Mouse (Mus musculus): ENCODE results near the gene Sema3a. TPM values are rescaled to one million over a fixed set of nuclear protein-coding genes. Genes with fewer than 3 reads are reported as not detected.

Sema3a gene
- total RNA-seq, 2 experiments from 2014 or later = 5.7 to 8.1 TPM

- no peak for DNase-seq
These were observed 202.1 kb downstream of the Sema3a start for GRCm38 (mm10) chr5:13327281-13327680.

GRCm38 (mm10) chr5:13331412-13331811 is 206.2 kb downstream of the Sema3a start:
- DNase-seq = no peak

GRCm38 (mm10) chr5:13337665-13338064 is 212.5 kb downstream of the Sema3a start:
- DNase-seq = no peak

- no peak for DNase-seq
These were observed 221.9 kb downstream of the Sema3a start for GRCm38 (mm10) chr5:13347068-13347467.

- DNase-seq = no peak
These were observed 226.4 kb downstream of the Sema3a start for GRCm38 (mm10) chr5:13351611-13352010.

- DNase-seq = no peak
These were observed 227.8 kb downstream of the Sema3a start for GRCm38 (mm10) chr5:13352995-13353394.

- DNase-seq = no peak
These were observed 228.3 kb downstream of the Sema3a start for GRCm38 (mm10) chr5:13353539-13353938.

GRCm38 (mm10) chr5:13354913-13355312 is 229.7 kb downstream of the Sema3a start:
- DNase-seq = no peak

- no peak for DNase-seq
These were observed 233.6 kb downstream of the Sema3a start for GRCm38 (mm10) chr5:13358770-13359169.

GRCm38 (mm10) chr5:13360711-13361110 is 235.5 kb downstream of the Sema3a start:
- DNase-seq = no peak

- DNase-seq = no peak
These were observed 239.9 kb downstream of the Sema3a start for GRCm38 (mm10) chr5:13365108-13365507.

- no peak for DNase-seq
These were observed 254.0 kb downstream of the Sema3a start for GRCm38 (mm10) chr5:13379223-13379622.

- DNase-seq = no peak
These were observed 258.8 kb downstream of the Sema3a start for GRCm38 (mm10) chr5:13384047-13384446.

GRCm38 (mm10) chr5:13384714-13385113 is 259.5 kb downstream of the Sema3a start:
- no peak for DNase-seq

GRCm38 (mm10) chr5:13386603-13387002 is 261.4 kb downstream of the Sema3a start:
- no peak for DNase-seq

- no peak for DNase-seq
These were observed 262.5 kb downstream of the Sema3a start for GRCm38 (mm10) chr5:13387679-13388078.

- DNase-seq = no peak
These were observed 264.8 kb downstream of the Sema3a start for GRCm38 (mm10) chr5:13389995-13390394.

- peak; percentile 10 for DNase-seq
These were observed 280.2 kb downstream of the Sema3a start for GRCm38 (mm10) chr5:13405432-13405831.

- no peak for DNase-seq
These were observed 280.9 kb downstream of the Sema3a start for GRCm38 (mm10) chr5:13406131-13406530.

- no peak for DNase-seq
These were observed 286.7 kb downstream of the Sema3a start for GRCm38 (mm10) chr5:13411920-13412319.

- no peak for DNase-seq
These were observed 288.8 kb downstream of the Sema3a start for GRCm38 (mm10) chr5:13413915-13414525.

- DNase-seq = no peak
These were observed 291.9 kb downstream of the Sema3a start for GRCm38 (mm10) chr5:13416960-13417710.

GRCm38 (mm10) chr5:13421276-13421925 is 296.2 kb downstream of the Sema3a start:
- DNase-seq = no peak

GRCm38 (mm10) chr5:13428702-13429101 is 303.5 kb downstream of the Sema3a start:
- DNase-seq = no peak

All from heart, postnatal 4 days (tissue).